In the genomic region with DNA sequence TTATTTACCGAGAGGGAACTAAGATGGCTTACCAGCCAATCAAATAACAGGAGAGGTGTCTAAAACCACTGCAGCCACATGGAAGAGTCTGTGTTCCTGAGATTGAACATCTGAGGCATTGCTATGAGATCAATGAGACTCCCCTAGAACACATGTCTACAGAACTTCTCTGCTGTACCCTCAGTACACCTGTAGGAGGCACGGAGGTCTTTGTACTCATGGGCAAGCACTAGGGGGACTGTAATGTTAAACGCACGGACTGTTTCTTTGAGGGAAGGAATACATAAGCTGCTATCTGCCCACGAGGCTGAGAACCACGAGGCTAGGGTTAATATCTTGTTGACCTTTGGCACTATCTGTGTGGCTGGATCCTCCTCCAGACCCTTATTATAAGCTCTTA, we compare ENCODE assay signal across 23 mouse cellular contexts. TPM values are rescaled to one million over a fixed set of nuclear protein-coding genes. Genes with fewer than 3 reads are reported as not detected.
DNase-seq lines count a peak whose midpoint lies in the region; ATAC-seq and TF ChIP-seq lines count a peak whose summit lies in the region.
"Had no signal": no experiment of that assay in that cellular context is flagged by ENCODE, and none has a peak within 500 bp of the region (broad histone marks: within the 10 kb centered on the region; RNA-seq: fewer than 3 reads in every experiment).

No protein-coding gene starts in this region.

- H3K4me2 ChIP-seq in intestine, postnatal 0 days (replicated peaks; ENCODE audit: low read depth): no peak overlapping the region
- no peak overlapping the region for H3K4me2 ChIP-seq in intestine, embryonic 15.5 days (replicated peaks)
- no peak overlapping the region for H3K4me2 ChIP-seq in midbrain, postnatal 0 days (ENCODE audit: low read depth, low read length, poor library complexity, severe bottlenecking)
- no peak overlapping the region for H3K4me2 ChIP-seq in midbrain, embryonic 11.5 days
- H3K4me2 ChIP-seq: embryonic facial prominence, embryonic 13.5 days; forebrain, embryonic 12.5 days; heart, embryonic 13.5 days; hindbrain, embryonic 12.5 days; limb, embryonic 12.5 days; liver, embryonic 11.5 days had no signal

- DNase-seq in midbrain, postnatal 0 days (ENCODE audit: low spot score): no peak
- DNase-seq in midbrain, embryonic 11.5 days (ENCODE audit: low spot score, missing footprints): no peak
- peak; percentile 56 for DNase-seq in R1 (ENCODE audit: low read depth, low spot score)
- no peak for DNase-seq in urinary bladder, postnatal 4 days (ENCODE audit: low spot score in 2 of 2)
- no peak for DNase-seq in embryo, embryonic 10 days (ENCODE audit: low spot score)
- DNase-seq: adrenal gland, postnatal 14 days; cerebellum, adult 11 months; cerebellum, adult 9-11 months; gastrocnemius, postnatal 10 days; kidney, adult 2 months; kidney, postnatal 10 days; lung, adult 2 months; lung, postnatal 36 days had no signal

- no peak for ATAC-seq in intestine, postnatal 0 days
- ATAC-seq in intestine, embryonic 15.5 days: no peak
- no peak for ATAC-seq in midbrain, postnatal 0 days (ENCODE audit: low FRiP score)
- ATAC-seq in midbrain, embryonic 11.5 days (ENCODE audit: low FRiP score): no peak
- ATAC-seq: midbrain, embryonic 16.5 days had no signal

- no peak overlapping the region for H3K9ac ChIP-seq in intestine, postnatal 0 days (ENCODE audit: low read depth, low read length)
- no peak overlapping the region for H3K9ac ChIP-seq in intestine, embryonic 15.5 days
- no peak overlapping the region for H3K9ac ChIP-seq in midbrain, postnatal 0 days (replicated peaks; ENCODE audit: low read length, poor library complexity, severe bottlenecking)
- no peak overlapping the region for H3K9ac ChIP-seq in midbrain, embryonic 11.5 days (ENCODE audit: low read length)
- H3K9ac ChIP-seq: embryonic facial prominence, embryonic 13.5 days; forebrain, embryonic 12.5 days; heart, embryonic 13.5 days; hindbrain, embryonic 12.5 days; limb, embryonic 12.5 days had no signal

- H3K27me3 ChIP-seq in intestine, postnatal 0 days (replicated peaks; ENCODE audit: control insufficient read depth, insufficient read depth, low read length): no peaks in the 10 kb centered on the region
- no peaks in the 10 kb centered on the region for H3K27me3 ChIP-seq in intestine, embryonic 15.5 days (replicated peaks)
- H3K27me3 ChIP-seq in midbrain, postnatal 0 days (ENCODE audit: insufficient read depth, low read length): no peaks in the 10 kb centered on the region
- no peaks in the 10 kb centered on the region for H3K27me3 ChIP-seq in midbrain, embryonic 11.5 days (ENCODE audit: control insufficient read depth, insufficient read depth, low read length)
- H3K27me3 ChIP-seq: embryonic facial prominence, embryonic 13.5 days; forebrain, embryonic 12.5 days; heart, embryonic 13.5 days; hindbrain, embryonic 12.5 days; limb, embryonic 12.5 days had no signal

- 68% methylated on average over 6 of the region's 6 CpGs for WGBS in intestine, postnatal 0 days
- whole genome bisulfite sequencing in intestine, embryonic 15.5 days: 73% methylated on average over 6 of the region's 6 CpGs
- 84% methylated on average over 6 of the region's 6 CpGs for WGBS in midbrain, postnatal 0 days
- 79% methylated on average over 6 of the region's 6 CpGs for WGBS in midbrain, embryonic 11.5 days

- H3K4me3 ChIP-seq in intestine, postnatal 0 days (ENCODE audit: low read depth, low read length): no peak overlapping the region
- no peak overlapping the region for H3K4me3 ChIP-seq in intestine, embryonic 15.5 days (replicated peaks)
- no peak overlapping the region for H3K4me3 ChIP-seq in midbrain, postnatal 0 days (ENCODE audit: low read depth, low read length)
- H3K4me3 ChIP-seq in midbrain, embryonic 11.5 days (ENCODE audit: low read depth, low read length): no peak overlapping the region
- H3K4me3 ChIP-seq: embryonic facial prominence, embryonic 13.5 days; erythroblast, embryonic 14.5 days; forebrain, embryonic 12.5 days; heart, embryonic 13.5 days; hindbrain, embryonic 12.5 days; limb, embryonic 12.5 days had no signal

- H3K36me3 ChIP-seq in intestine, postnatal 0 days (ENCODE audit: control insufficient read depth, insufficient read depth): no peaks in the 10 kb centered on the region; the same call in 1 of the 2 replicates
- H3K36me3 ChIP-seq in intestine, embryonic 15.5 days: no peaks in the 10 kb centered on the region
- no peaks in the 10 kb centered on the region for H3K36me3 ChIP-seq in midbrain, postnatal 0 days (ENCODE audit: insufficient read depth, low read length)
- H3K36me3 ChIP-seq in midbrain, embryonic 11.5 days (ENCODE audit: control insufficient read depth, insufficient read depth, low read length): no peaks in the 10 kb centered on the region
- H3K36me3 ChIP-seq: forebrain, embryonic 12.5 days; hindbrain, embryonic 12.5 days; limb, embryonic 12.5 days had no signal

- no peaks in the 10 kb centered on the region; the same call in 1 of the 2 replicates for H3K4me1 ChIP-seq in intestine, postnatal 0 days (replicated peaks; ENCODE audit: control insufficient read depth, insufficient read depth, low read length)
- no peaks in the 10 kb centered on the region for H3K4me1 ChIP-seq in intestine, embryonic 15.5 days (replicated peaks)
- no peaks in the 10 kb centered on the region for H3K4me1 ChIP-seq in midbrain, postnatal 0 days (ENCODE audit: insufficient read depth, low read length)
- H3K4me1 ChIP-seq in midbrain, embryonic 11.5 days (ENCODE audit: control insufficient read depth, insufficient read depth, low read length): no peaks in the 10 kb centered on the region
- H3K4me1 ChIP-seq: forebrain, embryonic 12.5 days; hindbrain, embryonic 12.5 days had no signal

- H3K9me3 ChIP-seq in intestine, postnatal 0 days (ENCODE audit: control insufficient read depth): no peaks in the 10 kb centered on the region
- no peaks in the 10 kb centered on the region for H3K9me3 ChIP-seq in intestine, embryonic 15.5 days
- no peaks in the 10 kb centered on the region for H3K9me3 ChIP-seq in midbrain, postnatal 0 days (ENCODE audit: low read length)
- H3K9me3 ChIP-seq in midbrain, embryonic 11.5 days (ENCODE audit: control insufficient read depth, low read length): no peaks in the 10 kb centered on the region
- H3K9me3 ChIP-seq: embryonic facial prominence, embryonic 13.5 days; forebrain, embryonic 12.5 days; heart, embryonic 13.5 days; hindbrain, embryonic 12.5 days; limb, embryonic 12.5 days had no signal

- no peak overlapping the region for H3K27ac ChIP-seq in intestine, postnatal 0 days (ENCODE audit: low read depth, low read length)
- no peak overlapping the region for H3K27ac ChIP-seq in intestine, embryonic 15.5 days
- H3K27ac ChIP-seq in midbrain, postnatal 0 days (ENCODE audit: low read depth, low read length): no peak overlapping the region
- H3K27ac ChIP-seq in midbrain, embryonic 11.5 days (ENCODE audit: low read depth, low read length): no peak overlapping the region
- H3K27ac ChIP-seq: embryonic facial prominence, embryonic 13.5 days; forebrain, embryonic 12.5 days; heart, embryonic 13.5 days; hindbrain, embryonic 12.5 days; limb, embryonic 12.5 days had no signal

- peak; percentile 27; the same call in 1 of the 2 replicates for TF ChIP-seq CTCF in intestine, postnatal 0 days (IDR thresholded peaks at IDR 0.05; ENCODE audit: low read depth)
- peak; percentile 12; the same call in 1 of the 2 replicates for TF ChIP-seq CTCF in midbrain, postnatal 0 days (IDR thresholded peaks at IDR 0.05)

RNA-seq across cellular contexts. Expression of a gene that starts 44.5 kb away (rescaled TPM):
- 22.8 and 27.7 TPM in 2 replicates for polyA plus RNA-seq in intestine, postnatal 0 days (2015; fragmentation: Nextera tagmentation; extraction: Ambion mirVana)
- polyA plus RNA-seq in intestine, embryonic 15.5 days (2015; fragmentation: Nextera tagmentation; extraction: Ambion mirVana): 2.8 and 3.4 TPM in 2 replicates
- total RNA-seq in midbrain, postnatal 0 days (2014; rRNA removed): 3.4 and 3.9 TPM in 2 replicates
- 0.49 and 0.58 TPM in 2 replicates for polyA plus RNA-seq in midbrain, postnatal 0 days (2015; fragmentation: Nextera tagmentation; extraction: Ambion mirVana)
- polyA plus RNA-seq in midbrain, embryonic 11.5 days (2014; fragmentation: Nextera tagmentation; extraction: Ambion mirVana): 0.33 and 0.53 TPM in 2 replicates
